Mouse (Mus musculus) heart, embryonic 12.5 days (tissue): ENCODE measurements around the gene Ccr9. TPM values are rescaled to one million over a fixed set of nuclear protein-coding genes. Genes with fewer than 3 reads are reported as not detected.
"Not testable (repeated sequence)": the region's sequence is repeated elsewhere in the genome, so short reads cannot be mapped to it uniquely, and the experiment has no call there.

Experiments used
- ATAC-seq: fragments of 200-750 bp; cut with Nextera tagmentation; 2 replicates; pipeline ENCODE4 v1.8.0; 2017; ENCODE audit warnings: moderate TSS enrichment, moderate library complexity; ENCODE audit not compliant: insufficient number of reproducible peaks, low FRiP score
- H3K27ac ChIP-seq: fragments of 300-500 bp; sonication (generic); 2 replicates; pipeline ENCODE4 v1.5.1; 2016; ENCODE audit warnings: mild to moderate bottlenecking, moderate library complexity; ENCODE audit not compliant: poor library complexity, severe bottlenecking
- H3K27me3 ChIP-seq: fragments of 300-500 bp; sonication (generic); replicated peaks from 2 replicates; pipeline ENCODE4 v1.6.1; 2016; ENCODE audit warnings: mild to moderate bottlenecking, moderate library complexity
- H3K36me3 ChIP-seq: fragments of 300-500 bp; sonication (generic); 2 replicates; pipeline ENCODE4 v1.6.1; 2016; ENCODE audit warnings: mild to moderate bottlenecking, moderate library complexity
- H3K4me1 ChIP-seq: fragments of 300-500 bp; sonication (generic); replicated peaks from 2 replicates; pipeline ENCODE4 v1.6.1; 2016; ENCODE audit warnings: mild to moderate bottlenecking
- H3K4me2 ChIP-seq: fragments of 300-500 bp; sonication (generic); 2 replicates; pipeline ENCODE4 v1.6.1; 2016; ENCODE audit warnings: mild to moderate bottlenecking, moderate library complexity
- H3K4me3 ChIP-seq: fragments of 300-500 bp; sonication (generic); 2 replicates; pipeline ENCODE4 v1.5.1; 2016; ENCODE audit warnings: mild to moderate bottlenecking
- H3K9ac ChIP-seq: fragments of 300-500 bp; sonication (generic); 2 replicates; pipeline ENCODE4 v1.6.1; 2016; ENCODE audit warnings: mild to moderate bottlenecking, moderate library complexity
- H3K9me3 ChIP-seq: fragments of 300-500 bp; sonication (generic); replicated peaks from 2 replicates; pipeline ENCODE4 v1.6.1; 2016; ENCODE audit warnings: mild to moderate bottlenecking, moderate library complexity
- WGBS: fragments of 180-500 bp; shearing (Covaris S2); methylation state at CpG from one replicate; pipeline ENCODE4 v1.1.7; 2016; 5-methylcytosine and 5-hydroxymethylcytosine counted together
- polyA plus RNA-seq: library from polyadenylated mRNA; unstranded; fragments of >200 nt; fragmentation: Nextera tagmentation; extraction: Ambion mirVana; gene quantifications from 2 replicates; pipeline ENCODE4 v1.2.1, GENCODE M21; 2016

The Ccr9 gene
- polyA plus RNA-seq, 1 experiment from 2014 or later, result 0.11 TPM

DNA sequence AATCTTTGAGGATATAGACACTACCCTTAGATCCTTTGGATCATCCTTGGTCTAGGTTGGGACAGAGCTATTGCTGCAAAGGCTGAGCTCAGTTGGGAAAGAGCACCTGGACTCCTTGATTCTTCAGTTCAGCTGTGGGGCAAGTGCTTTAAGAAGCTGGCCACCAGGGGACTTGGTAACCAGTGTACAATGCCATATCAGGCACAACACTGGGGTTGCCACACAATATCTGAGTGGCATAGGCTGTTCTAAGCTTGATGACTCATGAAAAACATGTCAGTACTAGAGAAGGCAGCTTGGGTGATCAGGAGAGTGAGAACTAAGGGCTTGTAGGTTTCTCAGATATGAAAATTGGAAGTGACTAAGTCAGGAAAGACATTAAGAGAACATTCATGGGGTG, 19.3 kb upstream of the Ccr9 start:
- ATAC-seq, result no peak
- no peak overlapping the region for H3K4me2 ChIP-seq
- no peaks in the 10 kb centered on the region for H3K4me1 ChIP-seq
- H3K9ac ChIP-seq, result no peak overlapping the region
- no peaks in the 10 kb centered on the region for H3K36me3 ChIP-seq
- H3K27ac ChIP-seq, result no peak overlapping the region
- no peaks in the 10 kb centered on the region for H3K9me3 ChIP-seq
- H3K4me3 ChIP-seq, result no peak overlapping the region
- 0 out of 2 replicates have a peak, but pooled peaks cover 10% of the 10 kb centered on the region for H3K27me3 ChIP-seq

DNA sequence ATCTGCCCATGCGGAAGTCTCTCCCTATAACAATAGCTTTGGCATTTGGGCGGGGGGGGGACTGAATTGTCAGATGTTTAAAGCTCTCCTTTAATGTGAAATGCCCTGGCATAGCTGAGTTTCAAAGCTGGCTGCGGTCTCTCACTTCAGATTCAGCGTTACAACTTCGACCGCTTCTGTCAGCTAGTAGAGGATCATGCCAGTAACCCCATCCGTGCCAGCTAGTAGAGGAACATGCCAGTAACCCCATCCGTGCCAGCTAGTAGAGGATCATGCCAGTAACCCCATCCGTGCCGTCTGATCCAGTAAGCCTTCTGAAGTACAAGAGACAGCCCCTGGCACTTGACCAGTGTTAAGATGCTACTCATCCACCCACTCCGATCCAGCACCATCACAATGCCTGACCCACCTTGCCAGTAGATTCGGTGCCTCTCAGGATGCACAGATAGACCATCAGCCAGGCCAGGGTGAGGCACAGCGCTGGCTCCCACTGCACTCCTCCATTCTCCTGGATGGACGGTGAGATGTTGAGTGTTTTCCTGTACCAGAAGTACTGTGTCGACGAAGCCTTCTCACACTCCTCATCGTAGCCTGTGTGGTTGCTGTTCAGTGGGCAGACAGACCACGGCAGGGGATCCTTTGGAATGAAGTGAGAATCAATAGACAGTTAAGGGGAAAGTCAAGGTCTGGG, 18.1 kb upstream of the Ccr9 start:
- H3K36me3 ChIP-seq, H3K9ac ChIP-seq, H3K27ac ChIP-seq, H3K4me2 ChIP-seq, H3K4me1 ChIP-seq, H3K9me3 ChIP-seq, H3K4me3 ChIP-seq, ATAC-seq: not testable (repeated sequence)
- 0 out of 2 replicates have a peak, but pooled peaks cover 10% of the 10 kb centered on the region for H3K27me3 ChIP-seq
- 77% methylated on average over 18 of the region's 18 CpGs for WGBS

DNA sequence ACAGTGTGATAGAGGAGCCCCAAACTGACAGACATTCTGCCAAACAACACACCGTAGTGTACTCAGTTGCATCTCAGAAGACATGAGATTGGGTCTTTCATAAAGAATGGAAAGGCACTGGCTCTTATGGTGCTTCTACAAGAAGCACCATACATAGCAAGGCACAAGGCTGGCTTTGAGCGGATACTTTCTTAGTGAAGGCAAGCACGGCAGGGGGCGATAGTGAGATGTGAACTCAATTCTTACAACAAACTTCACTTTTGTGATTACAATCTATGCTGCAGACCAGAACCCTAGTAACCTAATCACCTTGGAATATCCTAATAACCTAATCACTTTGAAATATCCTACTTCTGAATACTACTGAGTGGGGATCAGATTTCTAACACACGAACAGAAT, 12.6 kb upstream of the Ccr9 start:
- H3K4me1 ChIP-seq, result no peaks in the 10 kb centered on the region
- H3K36me3 ChIP-seq, result no peaks in the 10 kb centered on the region
- no peaks in the 10 kb centered on the region for H3K9me3 ChIP-seq
- no peak for ATAC-seq
- H3K9ac ChIP-seq, result no peak overlapping the region
- WGBS, result 50% methylated on average over 5 of the region's 5 CpGs
- H3K4me2 ChIP-seq, result no peak overlapping the region
- no peak overlapping the region for H3K4me3 ChIP-seq
- H3K27me3 ChIP-seq, result 0 out of 2 replicates have a peak, but pooled peaks cover 5% of the 10 kb centered on the region
- no peak overlapping the region for H3K27ac ChIP-seq

DNA sequence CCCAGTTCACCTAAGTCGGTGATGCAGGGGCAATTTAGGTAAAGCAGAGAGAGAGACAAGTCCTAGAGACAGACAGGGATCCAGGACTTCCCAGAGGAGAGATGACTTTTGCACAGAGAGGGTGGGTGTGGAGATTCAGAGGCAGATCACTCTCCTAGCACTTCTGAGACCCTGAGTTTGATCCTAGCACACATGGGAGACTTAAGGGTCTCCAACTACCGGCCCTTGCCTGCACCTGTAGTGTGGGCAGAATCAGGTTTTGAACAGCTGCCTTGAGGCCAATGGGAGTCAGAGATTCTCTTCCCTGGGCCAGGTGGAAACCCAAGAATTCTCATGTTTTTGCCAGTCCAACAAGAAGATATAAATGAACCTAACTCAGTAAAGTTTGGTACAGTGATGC, 959 bp downstream of the Ccr9 start:
- Histone ChIP-seq H3K4me3 (peak overlapping the region; percentile 42; the same call in 1 of the 2 replicates), H3K4me1 (peaks cover 8% of the 10 kb centered on the region), H3K27me3 (peaks cover 83% of the 10 kb centered on the region), H3K9ac (no peak overlapping the region), H3K36me3 (no peaks in the 10 kb centered on the region), H3K4me2 (peak overlapping the region; percentile 75), H3K27ac (no peak overlapping the region), H3K9me3 (no peaks in the 10 kb centered on the region)
- 31% methylated on average over 2 of the region's 2 CpGs for WGBS
- no peak for ATAC-seq

DNA sequence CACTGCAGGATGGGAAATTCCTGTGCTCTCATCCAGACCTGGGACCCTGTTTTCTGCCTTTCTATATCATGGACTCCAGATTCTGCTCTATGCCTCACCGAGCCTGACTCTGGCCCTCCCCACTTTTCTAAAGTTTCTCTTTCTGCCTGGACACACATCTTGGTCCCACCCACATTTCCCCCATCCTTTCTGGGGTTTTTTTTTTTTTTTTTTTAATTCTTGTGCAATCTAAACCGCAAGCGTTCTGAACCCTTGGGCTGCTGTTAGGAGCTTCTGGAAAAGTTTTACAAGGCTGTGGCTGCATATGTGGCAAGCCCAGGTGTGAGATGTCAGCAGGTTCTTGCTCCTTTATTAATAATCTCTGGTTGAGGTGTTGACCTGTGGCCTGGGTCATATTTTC, 5.5 kb downstream of the Ccr9 start:
- no peak overlapping the region for H3K27ac ChIP-seq
- ATAC-seq, result no peak

DNA sequence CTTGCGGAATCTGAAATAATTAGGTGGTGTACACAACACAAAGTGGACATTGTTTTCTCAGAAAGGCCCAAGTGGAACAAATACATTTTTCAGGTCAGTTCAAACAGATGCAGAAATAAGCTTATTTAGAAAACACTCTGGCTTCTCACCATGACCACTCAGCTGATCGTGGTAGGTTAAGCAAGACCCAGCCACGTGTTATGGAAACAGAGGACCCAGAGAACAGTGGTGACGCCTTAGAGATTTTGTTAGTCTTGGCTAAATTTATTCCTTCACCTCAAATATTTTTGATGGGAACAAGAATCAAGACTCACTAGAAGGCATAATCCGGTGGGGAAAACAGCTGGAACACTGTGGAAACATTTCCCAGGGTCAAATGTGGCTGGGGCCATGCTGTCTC, 8.0 kb downstream of the Ccr9 start:
- no peak for ATAC-seq
- Histone ChIP-seq H3K9ac (no peak overlapping the region), H3K4me2 (no peak overlapping the region), H3K27ac (no peak overlapping the region), H3K4me3 (no peak overlapping the region), H3K4me1 (no peaks in the 10 kb centered on the region), H3K9me3 (no peaks in the 10 kb centered on the region), H3K27me3 (peaks cover 23% of the 10 kb centered on the region), H3K36me3 (no peaks in the 10 kb centered on the region)
- WGBS, result 81% methylated on average over 5 of the region's 5 CpGs

More for the DNA sequence above, 5.5 kb downstream of the Ccr9 start:
- no peaks in the 10 kb centered on the region for H3K9me3 ChIP-seq
- no peaks in the 10 kb centered on the region for H3K36me3 ChIP-seq
- no peak overlapping the region for H3K4me2 ChIP-seq
- H3K9ac ChIP-seq, result no peak overlapping the region
- peaks cover 3% of the 10 kb centered on the region; the same call in 1 of the 2 replicates for H3K4me1 ChIP-seq
- peaks cover 46% of the 10 kb centered on the region for H3K27me3 ChIP-seq
- no peak overlapping the region for H3K4me3 ChIP-seq
- 54% methylated on average over 3 of the region's 3 CpGs for WGBS

DNA sequence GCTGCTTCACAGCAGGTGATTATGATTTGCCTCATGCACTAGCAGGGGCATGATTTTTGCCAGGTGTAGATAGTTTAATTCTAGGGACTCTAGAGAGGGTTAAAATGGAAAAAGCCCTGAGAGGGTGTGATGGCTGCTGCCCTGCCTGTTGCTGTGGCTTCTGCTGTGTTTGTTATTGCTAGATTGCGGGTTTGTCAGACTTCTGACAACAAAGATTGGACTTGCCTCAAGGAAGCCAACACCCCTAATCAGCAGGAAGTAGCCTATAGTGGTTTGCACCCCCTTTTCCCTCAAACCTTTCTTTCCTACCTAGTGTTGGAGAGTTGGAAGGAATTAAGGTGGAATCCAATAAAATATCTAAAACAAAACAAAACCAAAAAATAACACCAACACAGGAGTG, 10.0 kb downstream of the Ccr9 start:
- Histone ChIP-seq H3K9me3 (no peaks in the 10 kb centered on the region), H3K4me1 (no peaks in the 10 kb centered on the region), H3K9ac (no peak overlapping the region), H3K27me3 (peaks cover 7% of the 10 kb centered on the region; the same call in 1 of the 2 replicates), H3K4me3 (no peak overlapping the region), H3K4me2 (no peak overlapping the region), H3K36me3 (peaks cover 12% of the 10 kb centered on the region), H3K27ac (no peak overlapping the region)
- WGBS, result 46% methylated on average over 1 of the region's 1 CpGs
- ATAC-seq, result no peak

DNA sequence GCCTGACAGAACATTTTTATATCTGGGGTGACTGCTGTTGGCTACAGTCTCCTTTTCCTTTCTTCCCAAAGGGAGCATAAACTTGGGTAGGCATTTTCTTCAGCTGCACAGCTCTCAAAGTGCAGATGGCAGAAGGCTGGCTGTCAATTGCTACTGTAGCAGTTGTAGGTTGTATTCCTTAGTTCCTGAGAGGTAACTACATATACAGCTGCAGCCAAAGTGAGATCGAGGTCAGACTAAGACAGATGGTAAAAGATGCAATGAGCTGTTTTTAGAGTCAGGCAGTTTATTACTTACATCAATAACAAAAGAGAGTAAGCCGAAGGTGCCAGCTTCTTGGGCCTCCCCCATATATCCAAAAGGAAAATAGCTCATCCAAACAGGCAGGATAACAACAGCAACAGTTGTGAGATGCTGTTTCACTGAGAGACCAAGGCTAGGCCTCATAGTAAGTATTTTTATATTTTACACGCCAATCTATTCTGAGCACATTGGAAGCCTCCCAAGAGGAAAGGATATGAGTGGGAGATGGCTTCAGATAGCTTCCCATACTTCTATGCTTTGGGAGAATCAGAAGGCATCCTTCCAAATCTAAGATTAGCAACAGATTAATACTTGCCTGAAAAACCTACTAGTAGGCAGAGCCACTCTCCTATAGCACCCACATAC, 17.5 kb downstream of the Ccr9 start:
- no peaks in the 10 kb centered on the region for H3K4me1 ChIP-seq

DNA sequence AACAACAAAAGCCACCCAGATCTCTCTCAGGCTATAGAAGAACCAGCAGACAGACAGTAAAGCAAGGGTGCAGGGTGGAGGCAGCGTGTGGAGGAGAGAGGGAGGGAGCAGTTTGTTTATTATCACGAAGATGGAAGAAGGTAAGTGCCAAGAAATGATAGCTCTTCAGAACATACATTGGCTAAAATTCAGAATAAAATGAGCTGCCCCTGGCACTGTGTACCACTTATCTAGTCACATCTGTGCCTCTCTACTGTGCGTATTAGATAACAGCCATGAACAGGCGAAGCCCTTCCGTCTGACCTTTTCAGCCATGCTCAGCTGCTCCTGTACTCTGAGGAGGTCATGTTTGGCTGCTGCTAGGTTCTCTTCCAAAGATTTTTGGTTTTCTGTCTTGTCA, 23.6 kb downstream of the Ccr9 start:
- Histone ChIP-seq H3K4me2 (no peak overlapping the region), H3K27ac (no peak overlapping the region), H3K4me3 (no peak overlapping the region), H3K9me3 (no peaks in the 10 kb centered on the region), H3K27me3 (no peaks in the 10 kb centered on the region), H3K36me3 (peaks cover 38% of the 10 kb centered on the region), H3K9ac (no peak overlapping the region), H3K4me1 (no peaks in the 10 kb centered on the region)
- WGBS, result 86% methylated on average over 5 of the region's 5 CpGs
- no peak for ATAC-seq

More for the DNA sequence above, 17.5 kb downstream of the Ccr9 start:
- Histone ChIP-seq H3K36me3 (peaks cover 27% of the 10 kb centered on the region), H3K4me2 (no peak overlapping the region), H3K4me3 (no peak overlapping the region), H3K9me3 (no peaks in the 10 kb centered on the region), H3K27ac (no peak overlapping the region), H3K27me3 (no peaks in the 10 kb centered on the region), H3K9ac (no peak overlapping the region)
- no peak for ATAC-seq
- WGBS, result 95% methylated on average over 3 of the region's 3 CpGs

DNA sequence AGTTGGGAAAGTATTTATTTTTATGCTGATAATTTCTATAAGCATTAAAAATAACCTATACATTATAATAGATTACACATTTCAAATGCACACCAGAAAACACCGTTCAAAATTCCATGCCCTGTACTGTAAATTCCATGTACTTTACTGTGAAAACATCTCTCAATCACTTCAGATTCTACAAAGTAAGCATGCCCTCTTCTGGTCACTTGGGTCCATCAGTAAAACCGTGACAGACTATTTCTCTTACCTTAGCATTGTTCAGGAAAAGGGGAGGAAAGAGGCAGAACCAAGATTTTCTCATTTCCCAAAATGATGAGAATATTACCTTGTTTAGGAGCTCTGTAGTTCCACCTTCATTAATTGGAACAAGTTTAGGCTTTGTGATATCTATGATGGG, 31.0 kb downstream of the Ccr9 start:
- H3K36me3 ChIP-seq, result peaks cover 31% of the 10 kb centered on the region
- H3K9me3 ChIP-seq, result no peaks in the 10 kb centered on the region

DNA sequence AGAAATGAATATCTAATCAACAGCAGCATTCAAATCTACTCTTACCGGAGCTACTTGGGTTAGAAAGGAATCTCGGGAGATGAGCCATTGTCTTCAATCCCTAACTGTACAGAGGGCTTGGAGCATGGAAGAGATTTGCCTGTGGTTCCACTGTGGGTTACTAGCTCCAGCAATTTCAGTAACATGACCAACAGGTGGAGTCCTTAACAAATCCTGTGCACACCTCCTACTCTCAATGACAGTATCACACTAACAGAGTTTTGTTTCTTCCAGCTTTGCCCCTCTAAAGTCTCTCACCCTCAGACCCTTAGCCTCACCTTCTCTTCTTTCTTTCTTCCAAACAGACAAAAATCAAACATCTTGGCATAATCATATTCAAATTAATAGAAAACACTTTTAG, 34.9 kb downstream of the Ccr9 start:
- WGBS, result 79% methylated on average over 2 of the region's 2 CpGs
- Histone ChIP-seq H3K9me3 (no peaks in the 10 kb centered on the region), H3K9ac (no peak overlapping the region), H3K4me1 (peaks cover 6% of the 10 kb centered on the region), H3K27ac (no peak overlapping the region), H3K36me3 (peaks cover 17% of the 10 kb centered on the region), H3K4me3 (no peak overlapping the region), H3K4me2 (no peak overlapping the region), H3K27me3 (no peaks in the 10 kb centered on the region)
- ATAC-seq, result no peak

More for the DNA sequence above, 31.0 kb downstream of the Ccr9 start:
- Histone ChIP-seq H3K4me2 (no peak overlapping the region), H3K4me1 (no peaks in the 10 kb centered on the region), H3K27ac (no peak overlapping the region), H3K9ac (no peak overlapping the region), H3K27me3 (no peaks in the 10 kb centered on the region), H3K4me3 (no peak overlapping the region)
- ATAC-seq, result no peak
- 40% methylated on average over 2 of the region's 2 CpGs for WGBS
